Mouse (Mus musculus): Measurements from ENCODE around the gene P2ry2.

The P2ry2 gene

GRCm38 (mm10) chr7:101017492-101017891 is 4.8 kb upstream of the P2ry2 start:
- no peak for DNase-seq

GRCm38 (mm10) chr7:101017021-101017461 is 4.4 kb upstream of the P2ry2 start:
- DNase-seq = no peak

- no peak for DNase-seq
Measured at GRCm38 (mm10) chr7:101014985-101015384, 2.3 kb upstream of the P2ry2 start.

GRCm38 (mm10) chr7:101014041-101014440 is 1.4 kb upstream of the P2ry2 start:
- DNase-seq = no peak

GRCm38 (mm10) chr7:101011681-101012367 is 842 bp downstream of the P2ry2 start:
- peak; percentile 85 for DNase-seq

- no peak for DNase-seq
Measured at GRCm38 (mm10) chr7:101010741-101011140, 1.9 kb downstream of the P2ry2 start.

- DNase-seq = no peak
Measured at GRCm38 (mm10) chr7:101006201-101006600, 6.5 kb downstream of the P2ry2 start.

- no peak for DNase-seq
Measured at GRCm38 (mm10) chr7:101005119-101005518, 7.5 kb downstream of the P2ry2 start.

GRCm38 (mm10) chr7:101003442-101004326 is 9.0 kb downstream of the P2ry2 start:
- DNase-seq = peak; percentile 47

GRCm38 (mm10) chr7:101002274-101002673 is 10.4 kb downstream of the P2ry2 start:
- DNase-seq = no peak

- no peak for DNase-seq
Measured at GRCm38 (mm10) chr7:100999623-101000022, 13.0 kb downstream of the P2ry2 start.

GRCm38 (mm10) chr7:100998578-100998960 is 14.1 kb downstream of the P2ry2 start:
- no peak for DNase-seq

- DNase-seq = no peak
Measured at GRCm38 (mm10) chr7:100997951-100998577, 14.6 kb downstream of the P2ry2 start.

GRCm38 (mm10) chr7:100997215-100997614 is 15.5 kb downstream of the P2ry2 start:
- no peak for DNase-seq

- no peak for DNase-seq
Measured at GRCm38 (mm10) chr7:100995951-100996350, 16.7 kb downstream of the P2ry2 start.

- no peak for DNase-seq
Measured at GRCm38 (mm10) chr7:100995260-100995864, 17.3 kb downstream of the P2ry2 start.

GRCm38 (mm10) chr7:100993166-100993565 is 19.5 kb downstream of the P2ry2 start:
- peak; percentile 38 for DNase-seq

- DNase-seq = no peak
Measured at GRCm38 (mm10) chr7:100991972-100992371, 20.7 kb downstream of the P2ry2 start.

- DNase-seq = peak; percentile 61
Measured at GRCm38 (mm10) chr7:100990636-100991311, 21.9 kb downstream of the P2ry2 start.

- peak; percentile 88 for DNase-seq
Measured at GRCm38 (mm10) chr7:100988092-100988491, 24.6 kb downstream of the P2ry2 start.

GRCm38 (mm10) chr7:100984452-100985395 is 27.9 kb downstream of the P2ry2 start:
- peak; percentile 62 for DNase-seq

Measured in kidney, postnatal 10 days (tissue).